Mouse (Mus musculus) urinary bladder, adult 18-20 months (tissue): Measurements from ENCODE around the gene Olfr517.

Experiments used
- DNase-seq, 2 experiments: peaks; one replicate each; pipeline ENCODE4 v3.0.0; 2022; ENCODE audit warnings: low spot score in 2 of 2, mixed read lengths in 2 of 2

Olfr517 gene

GRCm38 (mm10) chr7:108872279-108872678 is at the start of gene Olfr517:
Olfr517 (minus strand) TSS chr7:108872379.
- no peak for DNase-seq

- DNase-seq: no peak
Measured at GRCm38 (mm10) chr7:108903969-108904368, 31.8 kb upstream of the Olfr517 start.

GRCm38 (mm10) chr7:108894320-108894719 is 22.1 kb upstream of the Olfr517 start, which contains the start of gene Olfr519:
Olfr519 (minus strand) TSS chr7:108894420.
- no peak for DNase-seq

- DNase-seq: no peak
Measured at GRCm38 (mm10) chr7:108884906-108885305, 12.7 kb upstream of the Olfr517 start, which contains the start of gene Olfr518. Olfr518 (minus strand) TSS chr7:108885006.

- no peak for DNase-seq
Measured at GRCm38 (mm10) chr7:108850429-108850828, 21.8 kb downstream of the Olfr517 start, which contains the start of gene Olfr516. Olfr516 (minus strand) TSS chr7:108850529.

GRCm38 (mm10) chr7:108825897-108826296 is 46.3 kb downstream of the Olfr517 start, which contains the start of gene Olfr514:
Olfr514 (minus strand) TSS chr7:108825997.
- no peak for DNase-seq
